Mouse (Mus musculus) ovary, adult 18-20 months (tissue): ENCODE results near the gene Dysf.

Source experiments
- DNase-seq: peaks from one replicate; pipeline ENCODE4 v3.0.0; 2022; ENCODE audit warnings: low spot score, mixed read lengths

Dysf gene

DNA sequence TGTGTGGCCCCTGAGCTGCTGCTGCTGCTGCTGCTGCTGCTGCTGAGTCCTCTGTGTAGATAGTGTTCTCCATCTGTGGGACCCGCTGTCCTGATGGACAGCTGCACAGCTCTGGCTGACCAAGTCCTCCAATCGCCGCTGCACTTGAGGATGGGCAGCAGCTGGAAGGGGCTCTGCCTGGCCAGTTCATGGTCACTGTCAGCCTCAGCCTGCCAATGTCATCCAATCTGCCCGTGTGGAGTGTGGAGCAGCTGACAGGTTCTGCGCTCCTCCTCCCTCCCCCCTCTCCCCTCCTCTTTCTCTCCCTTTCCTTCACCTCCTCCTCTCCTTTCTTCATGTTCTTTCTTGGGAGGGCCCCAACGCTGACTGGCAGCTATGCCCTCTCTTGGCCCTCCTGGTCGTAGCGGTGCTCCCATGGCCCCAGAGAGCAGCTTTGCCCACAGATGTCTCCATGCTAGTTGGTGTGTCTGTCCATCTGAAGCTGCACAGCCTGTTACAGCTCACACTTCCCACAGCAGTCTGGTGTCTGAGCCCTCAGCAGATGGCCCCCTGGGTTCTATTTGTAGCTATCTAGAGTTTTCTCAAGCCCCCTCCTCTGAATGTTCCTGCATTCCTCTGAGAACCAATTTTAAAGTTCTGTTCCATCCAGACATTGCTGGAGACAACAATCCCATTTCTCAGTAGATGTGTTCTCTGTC is 223.8 kb downstream of the Dysf start:
- no peak for DNase-seq

DNA sequence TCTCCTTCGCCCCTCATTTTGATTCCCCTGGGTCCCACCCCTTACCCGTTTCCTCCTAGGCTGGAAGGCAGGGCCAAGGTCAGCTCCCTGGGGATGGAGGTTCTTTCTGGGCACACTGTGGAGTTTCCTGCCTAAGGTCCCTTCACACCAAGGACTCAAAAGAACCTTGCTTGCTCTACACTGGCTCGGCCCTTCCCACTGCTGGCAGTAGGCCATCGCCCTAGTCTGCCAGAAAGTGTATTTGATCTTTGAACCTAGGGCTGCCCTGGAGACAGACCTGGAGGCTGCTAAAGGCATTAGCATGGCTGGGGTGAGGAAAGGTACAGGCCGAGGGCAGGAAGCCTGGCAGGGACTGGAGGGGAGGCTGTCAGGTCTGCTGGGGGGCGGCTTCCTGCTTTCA is 225.4 kb downstream of the Dysf start:
- peak; percentile 35 for DNase-seq

DNA sequence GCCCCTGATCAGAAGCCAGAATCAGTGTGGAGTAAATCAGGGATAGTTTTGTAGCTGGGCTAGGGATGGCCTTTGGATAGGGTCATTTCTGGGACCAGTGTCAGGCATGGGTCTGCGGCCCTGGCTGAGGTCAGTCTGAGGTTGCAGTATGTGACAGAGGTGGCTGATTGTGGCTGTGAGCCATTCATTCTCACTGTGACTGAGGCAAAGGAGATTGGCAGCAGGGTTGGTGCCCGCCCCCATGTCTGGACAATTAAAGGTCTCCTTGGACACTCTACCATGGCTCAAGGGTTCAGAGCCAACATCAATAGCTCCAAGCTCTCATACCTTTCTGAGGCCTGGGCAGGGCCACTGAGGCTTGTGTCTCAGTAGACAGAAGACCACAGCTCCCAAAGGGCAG is 227.0 kb downstream of the Dysf start:
- DNase-seq = no peak

DNA sequence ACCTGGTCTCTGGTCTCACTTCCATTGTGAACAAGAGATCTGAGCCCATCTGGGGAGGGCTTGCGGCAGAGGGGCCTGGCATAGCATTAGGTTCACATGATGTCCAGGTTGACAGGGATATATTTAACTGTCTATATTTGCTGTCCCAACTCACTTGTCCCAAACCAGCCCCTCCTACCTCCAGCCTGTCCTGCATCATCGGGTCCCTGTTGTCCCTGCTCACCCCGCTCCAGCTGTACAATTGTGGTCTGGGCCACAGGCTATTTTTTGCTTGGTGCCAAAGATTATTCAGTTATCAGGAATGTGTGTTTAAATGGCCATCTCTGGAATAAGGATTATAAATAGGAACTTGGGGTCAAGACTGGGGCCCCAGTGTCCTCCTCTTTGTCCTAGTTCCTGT is 235.0 kb downstream of the Dysf start:
- DNase-seq = no peak

DNA sequence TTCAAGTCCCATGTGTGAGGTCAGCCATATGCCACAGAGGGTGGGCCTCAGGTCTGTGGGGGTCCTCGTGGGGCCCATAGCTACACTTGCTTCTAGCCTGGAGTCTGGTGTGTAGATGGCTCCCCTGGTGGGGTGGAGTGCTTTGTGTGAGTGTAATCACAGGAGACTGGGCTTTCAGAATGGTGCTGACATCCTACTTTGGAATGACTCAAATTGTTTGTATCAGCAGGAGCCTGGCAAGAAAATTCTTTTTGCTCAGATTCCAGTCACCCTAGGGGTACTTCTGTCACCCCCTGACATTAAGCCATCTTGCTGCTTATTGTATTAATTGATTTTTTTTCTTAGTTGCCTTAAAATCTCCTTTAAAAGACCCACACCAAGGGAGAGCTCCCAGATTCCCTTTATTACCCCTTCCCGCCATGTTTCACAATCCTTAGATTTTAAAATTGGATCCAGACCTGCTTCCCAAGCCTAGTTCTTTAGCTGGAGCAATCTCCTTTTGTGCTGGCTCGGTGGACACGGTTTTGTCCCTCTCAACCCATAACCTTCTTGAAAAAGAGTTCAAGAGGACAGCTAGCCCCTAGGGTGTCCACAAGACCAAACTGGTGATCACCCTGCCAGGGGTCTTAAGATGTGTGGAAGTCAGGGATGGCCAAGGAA is 237.8 kb downstream of the Dysf start:
- DNase-seq = no peak

DNA sequence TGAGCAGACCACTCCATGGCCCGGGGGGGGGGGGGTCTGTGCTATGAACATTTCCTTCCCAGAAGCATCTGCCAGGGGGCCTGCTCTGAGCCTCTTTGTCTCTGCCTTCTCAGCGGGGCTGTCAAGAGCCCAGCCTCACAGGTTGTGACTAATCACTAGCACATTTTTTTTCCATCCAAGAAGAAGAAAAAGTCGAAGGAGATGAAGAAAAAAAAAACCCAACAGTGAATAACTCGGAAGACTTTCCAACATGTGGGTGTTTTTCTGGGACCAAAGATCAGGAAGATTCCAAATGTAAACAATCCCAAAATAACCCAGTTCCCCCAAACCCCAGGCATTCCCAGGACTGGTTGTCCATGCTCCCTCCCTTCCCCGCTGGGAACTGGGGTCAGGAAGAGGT is 238.6 kb downstream of the Dysf start:
- no peak for DNase-seq
